Mouse (Mus musculus) erythroid progenitor cell, adult 5-6 weeks (primary cell): ENCODE data around the gene Zfp655. TPM values are rescaled to one million over a fixed set of nuclear protein-coding genes. Genes with fewer than 3 reads are reported as not detected.
"Not testable (repeated sequence)": the region's sequence is repeated elsewhere in the genome, so short reads cannot be mapped to it uniquely, and the experiment has no call there.

Experiments used
- ATAC-seq: replicated peaks from 2 replicates; pipeline ENCODE4 v1.8.0; 2016; ENCODE audit warnings: moderate number of reproducible peaks, mild to moderate bottlenecking, moderate TSS enrichment, inconsistent platforms; ENCODE audit not compliant: poor library complexity, low FRiP score, severe bottlenecking
- total RNA-seq, 2 experiments: library from RNA; stranded (forward) in 1 of 2; stranded (reverse) in 1 of 2; fragments of 150-400 nt in 1 of 2; fragments of 186-747, 209-891 nt in 1 of 2; gene quantifications; 2 replicates each; pipeline versions ENCODE4 v1.2.3 to v1.2.4; 2015 to 2017; ENCODE audit warnings: low replicate concordance in 2 of 2

Zfp655 gene
- total RNA-seq (2015; ENCODE audit: low replicate concordance) = 21.4 and 30.6 TPM in 2 replicates
- 16.3 and 21.6 TPM in 2 replicates for total RNA-seq (2017; ENCODE audit: low replicate concordance)

GRCm38 (mm10) chr5:145231367-145231871, at the start of gene Zfp655:
Gene Zfp655, plus strand, starts transcription at chr5:145231715.
- ATAC-seq = peak; percentile 98

GRCm38 (mm10) chr5:145185244-145185643, 46.3 kb upstream of the Zfp655 start:
- ATAC-seq = no peak

GRCm38 (mm10) chr5:145189416-145189815, 42.1 kb upstream of the Zfp655 start:
- 0 out of 2 replicates have a peak, but pooled peaks have one; percentile 32 for ATAC-seq

- ATAC-seq = no peak
Observed at GRCm38 (mm10) chr5:145190373-145190772, 41.1 kb upstream of the Zfp655 start.

- ATAC-seq = peak; percentile 95
Observed at GRCm38 (mm10) chr5:145190875-145191798, 40.4 kb upstream of the Zfp655 start.

- ATAC-seq = no peak
Observed at GRCm38 (mm10) chr5:145191962-145192361, 39.6 kb upstream of the Zfp655 start, which contains the start of gene Atp5j2. Gene Atp5j2, minus strand, starts transcription at chr5:145192062.

- no peak for ATAC-seq
Observed at GRCm38 (mm10) chr5:145200387-145200786, 31.1 kb upstream of the Zfp655 start.

GRCm38 (mm10) chr5:145201321-145201991, 30.1 kb upstream of the Zfp655 start, which contains the start of gene Zkscan14:
Gene Zkscan14, minus strand, starts transcription at chr5:145201868.
- peak; percentile 75 for ATAC-seq

- no peak for ATAC-seq
Observed at GRCm38 (mm10) chr5:145202446-145202845, 29.1 kb upstream of the Zfp655 start.

GRCm38 (mm10) chr5:145203936-145204691, 27.4 kb upstream of the Zfp655 start, which contains the start of gene Zkscan5:
Gene Zkscan5, plus strand, starts transcription at chr5:145204562.
- peak; percentile 87 for ATAC-seq

GRCm38 (mm10) chr5:145205041-145205440, 26.5 kb upstream of the Zfp655 start:
- ATAC-seq = 0 out of 2 replicates have a peak, but pooled peaks have one; percentile 5

GRCm38 (mm10) chr5:145207385-145207784, 24.1 kb upstream of the Zfp655 start:
- ATAC-seq = no peak

- ATAC-seq = no peak
Observed at GRCm38 (mm10) chr5:145207954-145208353, 23.6 kb upstream of the Zfp655 start.

GRCm38 (mm10) chr5:145208391-145208790, 23.1 kb upstream of the Zfp655 start:
- not testable (repeated sequence) for ATAC-seq

- no peak for ATAC-seq
Observed at GRCm38 (mm10) chr5:145211340-145211739, 20.2 kb upstream of the Zfp655 start.

GRCm38 (mm10) chr5:145212216-145212615, 19.3 kb upstream of the Zfp655 start:
- no peak for ATAC-seq

GRCm38 (mm10) chr5:145213505-145213904, 18.0 kb upstream of the Zfp655 start:
- ATAC-seq = no peak

- no peak for ATAC-seq
Observed at GRCm38 (mm10) chr5:145214679-145215078, 16.8 kb upstream of the Zfp655 start.

- no peak for ATAC-seq
Observed at GRCm38 (mm10) chr5:145217746-145218145, 13.8 kb upstream of the Zfp655 start.
